Mouse (Mus musculus): ENCODE data around the gene Ccdc34.
A peak's percentile ranks its signal among the peaks of the same experiment; 100 is the strongest.

The Ccdc34 gene

DNA sequence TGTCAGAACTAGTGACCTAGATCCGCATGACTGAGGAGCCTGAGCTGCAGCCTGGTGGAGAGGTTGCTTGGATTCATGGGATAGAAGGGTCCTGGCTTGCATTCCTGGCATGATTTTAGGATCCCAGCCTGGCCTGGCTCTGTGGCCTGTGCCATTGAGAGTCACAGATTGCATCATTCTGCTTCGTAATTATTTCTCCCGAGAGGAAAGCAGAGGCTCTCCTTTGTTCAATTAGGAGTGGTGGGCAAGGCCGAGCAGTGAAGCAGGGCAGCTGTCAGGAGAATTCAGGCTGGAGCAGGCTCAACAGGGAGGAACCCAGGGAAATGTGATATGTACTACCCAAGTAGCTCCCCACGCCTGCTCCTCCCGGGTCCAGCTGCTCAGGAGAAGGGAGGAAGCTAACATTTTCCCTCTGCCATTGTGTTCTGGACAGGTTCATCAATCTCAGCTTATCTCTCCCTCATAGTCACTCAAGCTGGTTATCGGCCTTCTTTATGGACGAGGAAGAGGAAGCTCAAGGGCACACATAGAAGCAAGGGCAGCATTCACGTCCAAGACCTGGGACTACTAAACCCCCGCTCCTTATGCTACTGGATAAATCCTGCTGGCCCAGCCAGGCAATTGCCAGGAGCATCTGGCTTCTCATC lies 162.2 kb downstream of the Ccdc34 start:
- DNase-seq (ENCODE audit: low spot score in 2 of 2) = no peak

DNA sequence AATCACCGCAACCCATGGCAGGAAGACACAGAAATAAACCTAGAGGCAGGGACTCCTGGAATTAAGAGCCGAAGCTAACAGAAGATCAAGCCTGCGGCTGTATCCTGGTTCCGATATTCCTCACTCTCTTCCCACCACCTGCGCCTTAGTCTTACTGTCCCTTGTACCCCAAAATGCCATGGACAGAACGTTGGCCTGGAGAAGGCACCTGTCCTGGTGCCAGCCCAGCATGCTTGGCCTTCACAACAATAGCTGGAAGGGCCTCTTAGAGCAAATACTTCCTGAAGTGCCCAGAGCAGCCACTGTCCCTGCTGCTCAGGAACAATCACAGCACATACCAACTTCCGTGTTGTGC lies 162.7 kb downstream of the Ccdc34 start:
- DNase-seq (ENCODE audit: low spot score in 2 of 2) = no peak

DNA sequence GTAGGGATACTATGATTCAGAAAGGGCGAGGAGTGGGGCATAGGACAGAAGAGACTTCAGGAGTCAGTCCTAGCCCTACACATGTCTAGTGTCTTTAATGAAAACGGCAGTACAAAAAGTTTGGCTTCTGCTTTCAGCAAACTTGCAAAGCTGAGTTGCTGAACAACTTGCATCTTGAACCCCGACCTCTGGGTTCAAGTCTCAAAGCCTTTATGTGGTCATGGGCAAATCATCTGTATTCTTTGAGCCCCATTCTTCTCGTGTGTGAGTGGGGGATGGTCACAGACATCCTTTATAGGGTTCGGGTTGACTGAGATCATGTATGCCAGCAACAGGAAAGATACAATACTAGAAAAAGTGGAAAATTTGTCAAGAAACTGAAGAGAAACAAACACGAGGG lies 164.0 kb downstream of the Ccdc34 start:
- no peak for DNase-seq (ENCODE audit: low spot score in 2 of 2)

DNA sequence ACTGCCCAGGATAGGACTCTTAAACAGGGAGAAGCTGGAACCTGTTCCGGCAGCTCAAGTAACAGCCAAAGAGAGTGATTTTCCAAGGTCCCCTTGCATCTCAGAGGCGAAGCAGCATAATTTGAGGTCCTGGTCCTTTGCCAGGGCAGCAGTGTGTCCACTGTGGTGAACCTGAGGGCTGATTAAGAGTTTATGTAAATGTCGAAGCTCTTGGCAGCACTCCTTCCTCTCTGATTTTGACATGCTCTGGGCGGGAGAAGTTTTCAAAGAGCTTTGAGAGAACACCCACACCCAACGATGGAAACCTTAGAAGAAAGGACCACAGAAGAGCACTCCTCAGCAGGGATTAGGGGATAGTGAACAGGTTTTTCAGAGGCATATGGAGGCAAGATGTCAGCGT lies 164.6 kb downstream of the Ccdc34 start:
- no peak for DNase-seq (ENCODE audit: low spot score in 2 of 2)

DNA sequence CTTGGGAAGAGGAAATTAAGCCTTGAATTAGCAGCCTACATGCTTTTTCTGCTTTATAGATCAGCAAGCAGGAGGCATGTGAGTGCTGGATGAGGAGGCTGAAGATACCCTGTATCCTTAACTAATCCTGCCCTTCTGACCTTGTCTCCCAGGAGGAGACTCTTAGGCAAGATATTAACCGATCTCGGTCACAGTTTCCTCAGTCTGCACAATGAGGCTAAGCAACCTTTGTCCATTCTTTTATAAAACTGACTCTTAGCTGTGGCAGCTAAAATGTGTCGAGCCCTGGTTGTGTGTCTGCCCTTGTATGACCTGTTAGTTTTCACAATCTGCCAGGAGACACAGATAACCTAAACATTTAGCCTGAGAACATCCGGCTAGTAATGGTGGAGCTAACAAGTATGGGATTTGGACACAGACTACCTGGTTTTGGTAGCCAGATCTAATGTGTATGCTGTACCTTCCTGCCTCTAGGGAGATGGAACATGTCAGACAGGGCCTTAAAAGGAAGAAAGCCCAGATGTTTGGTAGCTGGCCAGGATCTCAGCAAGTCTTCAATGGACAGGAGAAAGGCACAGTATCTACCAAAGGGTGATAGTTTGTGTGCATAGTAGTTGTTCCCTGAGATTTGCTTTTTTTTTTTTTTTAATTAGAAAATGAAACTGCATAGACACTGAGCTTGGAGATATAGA lies 165.3 kb downstream of the Ccdc34 start:
- no peak for DNase-seq (ENCODE audit: low spot score in 2 of 2)

DNA sequence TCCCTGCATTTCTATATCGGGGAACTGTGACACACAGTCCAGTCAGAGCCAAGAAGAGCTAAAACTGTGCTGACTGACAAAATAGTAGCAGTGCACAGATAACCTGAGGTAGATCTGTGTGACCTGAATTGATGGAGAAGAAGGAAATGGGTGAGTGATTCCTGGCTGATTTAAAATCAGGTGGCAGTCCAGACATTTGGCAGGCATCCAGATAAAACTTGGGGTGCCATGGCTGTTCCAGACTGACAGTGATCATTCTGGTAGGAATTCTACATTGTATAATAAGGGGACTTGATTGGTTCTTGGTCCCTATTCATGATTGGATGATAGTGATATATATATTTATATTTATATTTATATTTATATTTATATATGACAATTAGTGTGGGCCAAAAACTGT lies 166.5 kb downstream of the Ccdc34 start:
- no peak for DNase-seq (ENCODE audit: low spot score in 2 of 2)

DNA sequence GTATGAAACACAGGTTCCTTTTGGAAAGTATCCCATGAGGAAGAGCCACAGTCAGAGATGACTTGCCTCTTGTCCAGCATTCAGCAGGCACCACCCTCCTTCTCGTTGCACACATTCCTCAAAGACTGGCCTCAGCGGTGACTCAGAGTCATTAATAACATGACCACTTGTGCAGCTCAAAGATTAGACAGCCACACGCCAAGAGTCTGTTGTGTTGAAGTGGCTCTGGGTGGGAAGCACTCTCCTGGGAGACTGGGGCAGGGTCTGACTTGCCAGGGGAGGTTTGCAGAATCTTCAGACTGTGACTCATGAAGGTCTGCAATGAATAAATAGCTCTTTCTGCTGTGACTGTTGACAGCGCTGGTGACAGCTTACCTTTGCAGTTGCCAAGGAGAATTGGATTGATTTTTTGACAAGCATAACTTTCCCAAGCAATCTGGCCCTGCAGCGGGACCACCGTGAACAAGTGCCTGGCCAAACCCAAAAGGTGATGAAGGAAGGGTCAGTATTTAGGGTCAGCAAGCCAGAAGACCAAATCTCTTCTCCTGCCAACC lies 168.9 kb downstream of the Ccdc34 start:
- DNase-seq (ENCODE audit: low spot score in 2 of 2) = no peak

DNA sequence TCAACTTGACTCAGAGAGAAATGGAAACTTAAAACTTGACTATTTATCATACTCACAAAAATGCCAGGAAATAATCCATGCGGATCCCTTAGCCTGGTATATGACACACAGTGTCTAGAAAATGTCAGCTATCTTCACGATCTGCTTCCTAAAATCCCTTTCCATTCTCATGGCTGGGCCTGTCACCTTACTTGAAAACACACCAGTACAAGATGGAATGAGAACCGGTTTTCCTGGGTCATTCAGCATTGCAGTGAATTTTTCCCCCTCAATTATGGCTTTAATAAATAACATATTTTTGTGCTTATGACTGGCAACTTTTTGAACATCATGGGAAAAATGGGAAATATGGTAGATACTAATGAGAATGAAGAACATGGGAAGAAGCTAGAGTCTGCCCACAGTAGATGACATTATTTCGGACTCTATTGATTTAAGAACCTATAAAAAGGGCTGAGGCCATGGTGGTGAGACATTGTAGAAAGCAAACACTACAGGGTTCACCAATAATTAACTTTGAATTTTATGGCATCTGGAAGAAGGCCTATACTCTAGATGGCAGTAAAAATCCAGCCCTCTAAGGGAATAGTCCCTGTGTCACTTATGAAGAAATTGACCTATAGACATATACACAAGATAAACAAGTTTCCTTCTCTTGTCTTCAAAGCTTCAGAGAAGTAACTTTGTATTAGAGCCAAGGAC lies 171.2 kb downstream of the Ccdc34 start:
- DNase-seq (ENCODE audit: low spot score in 2 of 2) = no peak

DNA sequence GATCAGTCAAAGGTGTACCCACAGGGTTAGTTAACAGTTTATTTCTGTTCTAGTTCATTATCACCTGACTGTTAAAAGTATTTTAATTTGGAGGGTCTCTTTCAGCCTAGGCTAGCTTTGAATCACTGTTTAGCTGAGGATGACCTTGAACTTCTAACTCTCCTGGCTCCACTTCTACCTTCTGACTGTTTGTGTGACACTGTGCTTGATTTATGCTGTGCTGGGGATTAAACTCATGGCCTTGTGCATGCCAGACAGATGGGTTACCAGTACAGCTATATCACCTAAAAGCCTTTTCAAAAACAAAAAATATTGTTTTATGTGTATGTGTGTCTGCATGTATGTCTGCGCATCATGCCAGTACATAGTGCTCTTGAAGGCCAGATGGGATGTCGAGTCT lies 172.8 kb downstream of the Ccdc34 start:
- no peak for DNase-seq (ENCODE audit: low spot score in 2 of 2)

DNA sequence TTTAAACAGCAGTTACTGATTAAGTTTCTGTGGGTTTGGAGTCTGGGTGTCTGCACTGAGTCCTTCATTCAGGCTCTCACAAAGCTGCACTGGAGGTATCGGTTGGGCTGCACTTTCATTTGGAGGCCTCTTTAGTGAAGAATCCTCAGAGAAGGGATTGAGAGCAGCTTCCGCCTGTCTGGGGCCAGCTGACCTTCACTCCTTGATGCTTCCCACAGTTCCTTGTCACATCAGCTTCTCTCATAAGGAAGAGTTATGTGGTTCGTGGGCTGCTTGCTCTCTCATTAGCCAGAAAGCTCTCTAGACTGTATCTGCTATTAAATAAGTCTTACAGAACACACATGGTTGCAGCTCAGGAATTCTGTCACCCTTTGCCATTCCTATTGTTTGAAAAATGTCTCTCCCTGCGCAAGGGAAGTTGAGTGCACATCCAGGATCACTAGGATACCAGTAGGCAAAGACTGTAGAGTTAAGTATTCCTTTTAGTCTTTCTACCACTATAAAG lies 173.6 kb downstream of the Ccdc34 start:
- DNase-seq (ENCODE audit: low spot score in 2 of 2) = no peak

DNA sequence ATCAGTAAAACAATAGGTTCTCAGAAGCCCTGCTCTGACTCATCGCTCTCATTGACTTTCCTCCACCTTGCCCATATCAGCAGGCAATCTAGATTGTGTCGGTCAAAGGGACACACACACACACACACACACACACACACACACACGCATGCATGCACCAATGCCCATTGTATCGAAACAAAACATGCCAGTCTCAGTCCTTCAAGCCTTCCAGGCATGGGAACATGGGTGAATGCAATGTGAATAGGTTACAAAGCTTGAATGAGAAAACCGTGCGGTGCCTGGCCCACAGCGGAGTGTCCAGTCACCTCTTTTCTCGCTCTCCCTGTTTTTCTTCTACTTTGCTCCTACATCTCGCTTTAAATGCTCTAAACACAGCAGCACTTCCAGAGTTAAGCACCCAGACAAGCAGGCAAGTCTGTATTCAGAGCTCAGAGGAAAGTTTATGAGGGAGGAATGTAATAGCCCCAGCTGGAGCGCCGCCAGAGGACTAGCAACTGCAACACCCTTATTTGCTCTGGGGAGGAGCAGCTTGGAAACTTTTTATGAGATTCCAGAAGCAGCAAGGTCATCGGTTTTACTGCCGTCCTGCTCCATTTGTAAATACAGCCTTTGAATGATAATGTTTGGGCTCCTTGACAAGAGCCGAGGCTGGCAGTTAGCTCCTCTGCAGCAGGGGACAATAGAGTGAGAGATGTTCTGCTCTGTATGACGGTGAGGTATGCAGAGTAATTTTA lies 174.5 kb downstream of the Ccdc34 start:
- DNase-seq (ENCODE audit: low spot score in 2 of 2) = no peak

DNA sequence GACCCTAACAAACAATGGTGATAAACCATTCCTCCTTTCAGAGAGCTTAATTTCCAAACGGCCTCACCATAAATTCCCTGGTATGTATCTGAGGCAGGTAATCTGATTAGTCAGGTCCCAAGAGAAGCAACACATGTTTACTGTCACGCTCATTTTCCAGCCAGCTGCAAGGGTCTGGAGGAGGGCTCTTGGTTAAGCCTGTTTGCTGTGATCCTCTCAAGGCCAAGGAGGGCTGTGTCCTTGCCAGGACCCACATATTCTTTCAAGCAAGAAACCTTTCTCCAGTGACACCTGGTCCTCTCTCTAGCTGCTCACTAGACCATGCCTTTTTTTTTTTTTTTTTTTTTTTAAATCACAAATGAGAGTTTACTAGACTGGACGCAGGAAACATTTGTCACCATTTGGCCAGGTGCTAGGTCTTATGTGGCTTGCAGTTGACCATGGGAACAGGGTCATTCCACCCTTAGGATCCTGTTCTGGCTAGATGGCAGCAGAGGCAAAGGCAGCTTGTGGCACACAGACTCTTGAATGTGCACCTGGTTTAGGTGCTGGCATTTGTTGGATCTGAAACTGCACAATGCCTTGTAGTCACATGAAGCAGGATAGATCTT lies 175.2 kb downstream of the Ccdc34 start:
- DNase-seq (ENCODE audit: low spot score in 2 of 2) = no peak

DNA sequence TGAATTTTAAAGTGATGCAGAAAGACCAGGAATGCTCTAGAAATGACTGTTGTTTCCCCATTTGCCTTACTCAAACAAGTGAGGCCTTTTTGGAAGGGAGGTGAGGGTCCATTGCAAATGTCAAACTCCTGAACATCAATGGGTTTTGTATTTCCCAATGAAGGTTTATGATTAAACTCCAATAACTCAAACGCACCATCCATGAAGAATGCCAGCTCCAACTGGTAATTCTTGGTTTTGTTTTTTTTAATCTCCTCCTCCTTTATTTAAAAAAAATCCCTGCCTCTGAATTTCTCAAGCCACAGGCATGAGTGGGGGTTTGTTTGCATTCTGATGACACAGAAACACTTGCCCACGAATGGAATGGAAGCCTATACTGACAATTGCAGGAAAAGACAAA lies 178.9 kb downstream of the Ccdc34 start:
- no peak for DNase-seq (ENCODE audit: low spot score in 2 of 2)

DNA sequence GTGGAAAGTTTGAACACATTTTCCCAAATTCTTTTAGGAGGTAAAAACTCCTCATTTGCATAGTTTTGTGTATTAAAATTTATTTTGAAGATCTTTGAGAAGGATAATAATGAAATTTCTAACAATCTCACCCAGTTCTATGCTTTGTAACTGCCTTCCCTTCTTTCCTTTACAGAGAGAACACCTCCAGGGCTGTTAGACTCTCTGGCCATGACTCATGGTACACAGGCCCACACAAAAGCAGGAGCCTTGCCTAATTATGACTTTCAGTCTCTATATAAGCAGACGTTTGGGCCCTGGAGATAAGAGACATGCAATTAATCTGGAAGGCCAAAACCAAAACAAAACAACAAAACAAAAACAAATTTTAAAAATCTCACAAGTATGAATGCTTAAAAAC lies 182.0 kb downstream of the Ccdc34 start:
- no peak for DNase-seq (ENCODE audit: low spot score in 2 of 2)

DNA sequence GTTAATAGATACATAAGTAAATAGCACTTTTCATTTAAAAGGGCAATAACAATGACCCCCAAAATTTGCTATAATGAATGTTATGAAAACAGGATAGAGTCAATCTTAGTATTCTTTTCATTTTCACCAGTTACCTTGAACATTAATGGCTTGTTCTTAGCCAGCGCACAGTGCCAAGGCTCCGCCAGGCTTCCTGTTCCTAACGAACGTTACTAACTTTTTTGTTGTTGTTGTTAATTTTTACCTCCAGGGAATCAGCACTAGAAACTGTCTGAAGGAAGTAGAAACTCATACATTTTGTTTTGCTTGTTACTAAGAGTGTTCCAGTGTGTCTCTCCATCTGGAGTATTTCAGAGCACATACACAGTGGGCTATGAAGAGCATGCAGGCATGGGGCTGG lies 184.2 kb downstream of the Ccdc34 start:
- DNase-seq (ENCODE audit: low spot score in 2 of 2) = no peak

DNA sequence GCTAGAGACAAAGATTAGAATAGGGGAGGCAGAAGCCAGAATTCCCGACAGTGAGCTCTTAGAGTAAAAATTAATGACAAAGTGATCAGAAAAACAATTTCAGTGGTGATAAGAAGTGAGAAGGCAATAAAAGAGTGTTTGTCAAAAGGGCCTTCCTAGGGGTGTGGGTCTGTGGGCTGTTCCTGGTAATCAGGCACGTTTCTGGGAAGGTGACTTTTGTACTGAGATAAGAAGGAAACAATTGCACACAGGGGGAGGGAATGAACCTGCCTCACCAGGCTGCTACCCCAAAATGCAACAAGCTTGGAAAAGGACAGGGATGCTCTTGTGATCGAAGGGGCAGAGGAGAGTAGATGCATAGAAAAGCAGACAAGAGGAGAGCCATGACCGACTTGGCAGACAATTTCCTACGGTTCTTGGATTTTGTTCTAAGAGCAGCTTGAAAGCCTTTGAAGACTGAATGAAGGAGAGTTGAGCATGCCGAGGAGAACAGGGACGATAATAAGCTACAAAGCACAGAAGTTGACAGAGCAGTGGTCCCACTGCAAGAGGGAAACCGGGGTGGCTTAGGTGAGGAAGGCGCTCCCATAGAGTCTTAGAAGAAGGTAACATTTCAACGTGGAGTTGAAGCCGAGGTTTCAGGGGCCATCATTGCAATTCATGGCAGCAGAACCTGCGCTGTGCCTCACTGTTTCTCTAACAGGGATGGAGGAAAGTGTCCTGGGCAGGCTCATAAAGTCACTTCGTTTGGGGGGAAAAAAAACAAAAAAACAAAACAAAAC lies 185.3 kb downstream of the Ccdc34 start:
- DNase-seq (ENCODE audit: low spot score in 2 of 2) = no peak

DNA sequence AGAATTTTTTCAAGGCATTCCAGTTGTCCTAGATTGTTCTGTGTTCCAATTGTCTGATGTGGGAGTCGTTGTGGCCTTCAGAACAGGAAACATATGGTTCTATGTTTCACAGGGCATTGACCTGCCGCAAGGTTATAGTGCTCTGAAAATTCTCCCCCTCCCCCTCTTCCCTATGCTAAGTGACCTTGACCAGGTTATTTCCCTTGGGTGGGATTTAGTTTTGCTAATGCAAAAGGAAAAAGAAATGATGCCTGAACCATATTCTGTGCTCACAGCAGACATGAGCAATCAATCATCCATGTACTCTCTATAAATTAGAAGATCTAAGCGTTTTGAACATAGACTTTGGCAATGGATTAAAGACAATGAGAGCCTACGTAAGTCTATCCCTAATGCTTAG lies 186.6 kb downstream of the Ccdc34 start:
- no peak for DNase-seq (ENCODE audit: low spot score in 2 of 2)

DNA sequence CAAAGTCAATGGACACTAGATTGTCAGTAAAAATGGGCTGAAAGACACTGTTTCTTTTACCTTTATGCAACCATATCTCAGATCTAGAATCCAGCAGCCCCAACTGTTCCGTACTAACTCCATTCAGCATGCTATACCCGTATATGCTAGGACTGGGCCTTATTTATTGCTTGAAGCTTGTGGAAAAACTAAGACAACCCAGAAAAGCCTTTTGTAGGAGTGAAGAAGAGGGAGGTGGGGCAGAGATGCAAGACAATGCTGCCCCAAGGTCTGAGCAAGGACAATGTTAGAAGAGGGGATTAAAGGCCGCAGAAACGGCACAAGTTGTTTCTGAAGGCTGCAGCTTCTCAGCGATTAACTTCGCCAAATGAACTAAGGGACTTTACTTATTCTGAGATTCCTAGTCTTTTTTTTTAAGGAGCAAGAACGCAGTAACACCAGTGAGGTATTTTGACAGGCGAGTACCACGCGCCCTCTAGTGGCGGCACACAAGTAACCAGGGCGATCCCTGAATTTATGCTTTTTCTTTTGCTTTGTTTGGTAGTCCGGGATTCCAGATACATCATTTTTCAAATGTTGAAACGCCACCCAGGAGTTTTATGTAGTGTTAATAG lies 187.2 kb downstream of the Ccdc34 start:
- peak; percentile 31 to 73 for DNase-seq (ENCODE audit: low spot score in 2 of 2)

DNA sequence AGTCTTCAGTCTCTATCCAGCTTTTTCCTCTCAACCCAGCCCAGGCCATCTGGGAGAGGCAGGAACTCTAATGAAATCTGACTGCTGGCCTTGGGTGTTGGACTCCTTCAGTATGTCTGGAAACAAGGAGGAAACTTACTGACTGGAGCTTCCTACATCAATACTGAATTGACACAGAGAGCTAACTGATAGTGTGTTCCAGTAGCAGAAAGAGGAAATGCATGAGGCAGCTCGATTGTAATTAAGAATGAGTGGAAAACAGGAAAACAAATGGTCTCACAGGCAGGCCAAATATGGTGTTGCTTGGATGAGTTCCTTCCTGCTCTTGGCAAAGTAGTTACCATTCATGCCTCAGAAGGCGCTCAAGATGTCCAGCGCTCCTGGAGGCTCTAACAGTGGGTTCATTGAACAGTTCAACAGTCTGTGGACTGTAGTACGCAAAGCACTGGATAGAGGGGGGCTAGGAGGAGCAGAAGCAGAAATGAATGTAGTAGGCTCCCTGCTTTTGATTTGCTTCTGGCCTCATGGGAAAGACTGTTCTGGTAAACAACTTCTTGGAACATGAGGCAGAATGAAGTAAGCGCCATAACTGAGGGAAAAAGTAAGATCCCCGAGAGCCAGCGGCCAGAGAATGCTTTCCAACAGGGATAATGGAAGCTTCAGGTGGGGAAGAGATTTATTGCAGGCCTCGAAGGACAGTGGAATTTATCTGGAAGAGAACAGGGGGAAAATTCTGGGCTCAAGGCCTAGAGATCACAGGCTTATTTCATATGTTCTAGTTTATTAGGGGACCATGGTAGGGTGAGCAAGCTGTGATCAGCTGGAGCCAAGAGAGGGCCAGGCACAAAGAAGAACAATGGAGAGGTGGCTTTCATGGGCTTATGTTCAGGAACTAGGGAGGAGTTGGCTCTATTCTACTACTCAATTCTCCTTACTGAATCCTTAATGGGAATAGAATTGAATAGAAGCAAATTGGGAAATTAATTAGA lies 193.2 kb downstream of the Ccdc34 start:
- DNase-seq (ENCODE audit: low spot score in 2 of 2) = peak; percentile 25 to 48

Measured in frontal cortex, postnatal 10 days (tissue).